8 mouse cellular contexts compared by ENCODE assay signal in genomic region chr9:20651602-20652259, GRCm38 (mm10). TPM values are rescaled to one million over a fixed set of nuclear protein-coding genes. Genes with fewer than 3 reads are reported as not detected.
DNase-seq lines count a peak whose midpoint lies in the region; ATAC-seq lines count a peak whose summit lies in the region.

Gene Pin1 (plus strand): TSS chr9:20652095.

- peak; percentile 99 for ATAC-seq in hindbrain, embryonic 16.5 days

- no peaks in the 10 kb centered on the region for H3K9me3 ChIP-seq in hindbrain, embryonic 16.5 days (ENCODE audit: control insufficient read depth, low read length)

- WGBS in hindbrain, embryonic 16.5 days = under 1% methylated on average over 45 of the region's 45 CpGs
- WGBS in macrophage (ENCODE audit: missing documents) = under 1% methylated on average over 45 of the region's 45 CpGs

- H3K27ac ChIP-seq in hindbrain, embryonic 16.5 days (ENCODE audit: low read depth, low read length) = peak within 1 kb of the TSS; percentile 76
- peak within 1 kb of the TSS; percentile 12; the same call in 1 of the 2 replicates for H3K27ac ChIP-seq in macrophage

- H3K79me2 ChIP-seq in macrophage (ENCODE audit: inconsistent target) = peaks cover 50% of the 10 kb centered on the region

- peak within 1 kb of the TSS; percentile 91 for H3K4me3 ChIP-seq in hindbrain, embryonic 16.5 days (ENCODE audit: low read length)
- H3K4me3 ChIP-seq in macrophage (ENCODE audit: inconsistent target) = peak within 1 kb of the TSS; percentile 80

- H3K4me1 ChIP-seq in hindbrain, embryonic 16.5 days (ENCODE audit: control insufficient read depth, insufficient read depth, low read depth, low read length) = peaks cover 30% of the 10 kb centered on the region

- no peaks in the 10 kb centered on the region for H3K27me3 ChIP-seq in hindbrain, embryonic 16.5 days (replicated peaks; ENCODE audit: control insufficient read depth, insufficient read depth, low read length)

- peak within 1 kb of the TSS; percentile 93 for H3K9ac ChIP-seq in hindbrain, embryonic 16.5 days (ENCODE audit: low read depth, low read length)

- DNase-seq in WW6 (ENCODE audit: low read depth, low spot score) = peak; percentile 96
- DNase-seq in cerebellum, postnatal 4 days (ENCODE audit: low spot score in 2 of 2) = peak; percentile 95 to 96
- peak; percentile 98 for DNase-seq in gastrocnemius, adult 18-20 months (ENCODE audit: low spot score)
- peak; percentile 99 for DNase-seq in left cerebral cortex, adult 18-20 months (ENCODE audit: low spot score in 2 of 2)
- DNase-seq in right cerebral cortex, adult 18-20 months = peak; percentile 99
- DNase-seq in urinary bladder, postnatal 10 days (ENCODE audit: low spot score) = peak; percentile 94

- H3K4me2 ChIP-seq in hindbrain, embryonic 16.5 days (ENCODE audit: low read length) = peak within 1 kb of the TSS; percentile 75

- H3K36me3 ChIP-seq in hindbrain, embryonic 16.5 days (ENCODE audit: control insufficient read depth, insufficient read depth, low read length) = peaks cover 15% of the 10 kb centered on the region
- peaks cover 22% of the 10 kb centered on the region; the same call in 1 of the 2 replicates for H3K36me3 ChIP-seq in macrophage (ENCODE audit: inconsistent target)

RNA-seq across cellular contexts. Expression of gene Pin1, which starts in this region (rescaled TPM):
- total RNA-seq in gastrocnemius, adult 18-20 months (2021) = 10 to 100 TPM; 12.4 to 14.8 TPM
- polyA plus RNA-seq in hindbrain, embryonic 16.5 days (2015; fragmentation: Nextera tagmentation; extraction: Ambion mirVana) = 70.6 and 76.1 TPM in 2 replicates
- total RNA-seq in left cerebral cortex, adult 18-20 months (2021) = 10 to 100 TPM; 40.4 to 42.3 TPM
- 10 to 100 TPM in 6 of 26 experiments, 1 to 10 TPM in 20; 2.0 to 16.0 (median 6.5) TPM for total RNA-seq in macrophage (2018; cell fraction: chromatin; rRNA removed)
- total RNA-seq in macrophage (2018; cell fraction: cytosol; rRNA removed) = 10 to 100 TPM in 11 of 26 experiments, 1 to 10 TPM in 15; 7.8 to 11.8 (median 9.6) TPM
- total RNA-seq in macrophage (2018; cell fraction: nucleus; rRNA removed) = 10 to 100 TPM in 4 of 26 experiments, 1 to 10 TPM in 22; 2.2 to 15.6 (median 5.5) TPM
- polyA plus RNA-seq in macrophage (2018) = 5.8 to 16.7 TPM (median 8.8 TPM) in 3 replicates

Comparison
In these comparisons a context has a peak if more than half of its experiments do, and no peak if none do; other contexts are left out.
1. Peak in every context shown above with its lines: DNase-seq, ATAC-seq, H3K4me3 ChIP-seq and H3K27ac ChIP-seq.